Mouse (Mus musculus) liver, adult 2 months (tissue): ENCODE data around the gene Cttn. TPM values are rescaled to one million over a fixed set of nuclear protein-coding genes. Genes with fewer than 3 reads are reported as not detected.

Source experiments
- DNase-seq: peaks from one replicate; pipeline ENCODE4 v3.0.0-alpha.2; 2011; ENCODE audit warnings: low read depth, low spot score; ENCODE audit errors: extremely low read depth
- H3K27ac ChIP-seq: fragments of 200-500 bp; replicated peaks from 2 replicates; pipeline ENCODE4 v1.5.1; 2012; ENCODE audit warnings: low read depth, mild to moderate bottlenecking, control low read depth, inconsistent platforms, low read length; ENCODE audit not compliant: insufficient read depth
- H3K27me3 ChIP-seq: fragments of 200-500 bp; 2 replicates; pipeline ENCODE4 v1.6.1; 2012; ENCODE audit warnings: mild to moderate bottlenecking, moderate library complexity, low read length, inconsistent platforms; ENCODE audit not compliant: control insufficient read depth, insufficient read depth
- H3K36me3 ChIP-seq: fragments of 200-500 bp; 2 replicates; pipeline ENCODE4 v1.6.1; 2012; ENCODE audit warnings: low read length, inconsistent platforms; ENCODE audit not compliant: control insufficient read depth, insufficient read depth
- H3K4me1 ChIP-seq: fragments of 200-500 bp; 2 replicates; pipeline ENCODE4 v1.6.1; 2011; ENCODE audit warnings: low read length; ENCODE audit not compliant: control insufficient read depth, insufficient read depth
- H3K4me3 ChIP-seq: fragments of 200-500 bp; 2 replicates; pipeline ENCODE4 v1.5.1; 2011; ENCODE audit warnings: low read depth, mild to moderate bottlenecking, control low read depth, low read length, moderate library complexity; ENCODE audit not compliant: insufficient read depth
- H3K79me2 ChIP-seq: fragments of 200-500 bp; 2 replicates; pipeline ENCODE4 v1.6.1; 2012; ENCODE audit warnings: inconsistent platforms, mild to moderate bottlenecking, low read length, moderate library complexity; ENCODE audit not compliant: control insufficient read depth, insufficient read depth
- H3K9ac ChIP-seq: fragments of 200-500 bp; 2 replicates; pipeline ENCODE4 v1.6.1; 2012; ENCODE audit warnings: low read depth, mild to moderate bottlenecking, control low read depth, inconsistent platforms, low read length
- CTCF ChIP-seq: fragments of 200-500 bp; IDR thresholded peaks from 2 replicates; pipeline ENCODE4 v1.5.1; 2011; ENCODE audit warnings: low read depth, low read length, control low read depth
- POLR2A ChIP-seq: fragments of 200-500 bp; IDR thresholded peaks from 2 replicates; pipeline ENCODE4 v1.6.1; 2011; ENCODE audit warnings: low read length, control low read depth; ENCODE audit not compliant: insufficient read depth; ENCODE audit errors: extremely low read depth
- WGBS: fragments of 180-500 bp; shearing (Covaris S2); methylation state at CpG from one replicate; pipeline ENCODE4 v1.1.7; 2018; 5-methylcytosine and 5-hydroxymethylcytosine counted together
- polyA plus RNA-seq: library from polyadenylated mRNA; depleted of rRNA; stranded (reverse); fragments of >200 nt; gene quantifications from 2 replicates; pipeline ENCODE4 v1.2.3, GENCODE M21; 2012
- total RNA-seq: library from RNA; depleted of rRNA; stranded (reverse); fragments of >200 nt; gene quantifications from 2 replicates; pipeline ENCODE4 v1.2.3, GENCODE M21; 2014

The Cttn gene
- total and polyA plus RNA-seq, 2 experiments, result 26.6 to 36.1 TPM

DNA sequence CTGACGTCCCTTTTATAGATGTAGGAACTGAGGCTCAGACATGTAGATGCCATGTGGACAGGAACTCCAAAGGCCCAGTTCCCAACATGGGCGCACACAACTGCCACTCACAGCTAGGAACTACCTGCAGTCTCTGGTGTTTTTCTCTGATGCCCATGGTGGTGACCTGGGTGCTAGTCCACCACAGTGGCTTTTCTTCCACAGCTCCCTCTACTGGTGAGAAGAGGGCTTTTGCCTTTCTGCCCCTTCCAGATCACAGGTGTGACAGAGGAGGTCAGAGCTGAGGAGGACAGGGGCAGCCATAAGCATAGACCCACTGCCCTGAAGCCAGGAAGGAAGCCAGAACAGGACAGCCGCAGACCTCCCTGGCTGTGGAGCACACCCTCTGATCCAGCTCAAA lies 43.3 kb downstream of the Cttn start:
- Histone ChIP-seq H3K4me3 (no peak overlapping the region), H3K79me2 (no peaks in the 10 kb centered on the region), H3K27me3 (no peaks in the 10 kb centered on the region), H3K27ac (no peak overlapping the region), H3K9ac (no peak overlapping the region), H3K4me1 (peaks cover 1% of the 10 kb centered on the region; the same call in 1 of the 2 replicates), H3K36me3 (no peaks in the 10 kb centered on the region)
- no peak for DNase-seq
- WGBS, result 87% methylated on average over 3 of the region's 3 CpGs
- TF ChIP-seq CTCF (peak; percentile 55), POLR2A (no peak)

GRCm38 (mm10) chr7:144426594-144426993 lies 44.2 kb downstream of the Cttn start:
- H3K79me2 ChIP-seq, result no peaks in the 10 kb centered on the region
- peaks cover 1% of the 10 kb centered on the region; the same call in 1 of the 2 replicates for H3K4me1 ChIP-seq
- no peak overlapping the region for H3K27ac ChIP-seq
- no peak overlapping the region for H3K9ac ChIP-seq
- no peaks in the 10 kb centered on the region for H3K36me3 ChIP-seq
- H3K4me3 ChIP-seq, result no peak overlapping the region
- H3K27me3 ChIP-seq, result no peaks in the 10 kb centered on the region
- 68% methylated on average over 3 of the region's 3 CpGs for WGBS
- no peak for DNase-seq
- no peak for TF ChIP-seq POLR2A
- TF ChIP-seq CTCF, result no peak

DNA sequence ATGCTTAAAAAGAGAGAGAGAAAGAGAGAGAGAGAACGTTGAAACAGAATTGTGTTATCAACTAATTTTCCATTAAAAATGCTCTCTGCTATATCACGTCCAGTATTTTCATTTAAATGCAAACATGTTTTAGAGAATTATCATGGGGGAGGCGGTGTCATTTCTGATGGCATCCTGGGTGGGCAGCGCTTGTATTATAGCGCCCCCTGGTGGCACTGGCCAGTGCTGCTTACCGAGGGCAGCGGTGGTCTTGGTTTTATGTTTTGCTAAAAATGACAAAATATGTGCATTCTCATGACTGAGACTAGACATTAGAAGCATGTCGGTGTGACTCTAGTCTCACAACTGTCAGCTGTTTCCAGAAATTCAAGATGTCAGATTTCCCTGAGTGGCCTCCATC lies 44.9 kb downstream of the Cttn start:
- Histone ChIP-seq H3K9ac (no peak overlapping the region), H3K27ac (no peak overlapping the region), H3K79me2 (no peaks in the 10 kb centered on the region), H3K4me3 (no peak overlapping the region), H3K36me3 (no peaks in the 10 kb centered on the region), H3K4me1 (peaks cover 1% of the 10 kb centered on the region; the same call in 1 of the 2 replicates), H3K27me3 (no peaks in the 10 kb centered on the region)
- WGBS, result 13% methylated on average over 8 of the region's 8 CpGs
- peak; percentile 93 for TF ChIP-seq CTCF
- TF ChIP-seq POLR2A, result no peak
- peak; percentile 16 for DNase-seq

- H3K4me1 ChIP-seq, result peaks cover 1% of the 10 kb centered on the region; the same call in 1 of the 2 replicates
- H3K36me3 ChIP-seq, result no peaks in the 10 kb centered on the region
- no peak overlapping the region for H3K9ac ChIP-seq
- 63% methylated on average over 6 of the region's 6 CpGs for WGBS
- DNase-seq, result no peak
- no peaks in the 10 kb centered on the region for H3K27me3 ChIP-seq
- no peak for TF ChIP-seq POLR2A
- no peak for TF ChIP-seq CTCF
- H3K4me3 ChIP-seq, result no peak overlapping the region
- no peaks in the 10 kb centered on the region for H3K79me2 ChIP-seq
- no peak overlapping the region for H3K27ac ChIP-seq
These were observed 49.3 kb downstream of the Cttn start for GRCm38 (mm10) chr7:144421478-144421877.

DNA sequence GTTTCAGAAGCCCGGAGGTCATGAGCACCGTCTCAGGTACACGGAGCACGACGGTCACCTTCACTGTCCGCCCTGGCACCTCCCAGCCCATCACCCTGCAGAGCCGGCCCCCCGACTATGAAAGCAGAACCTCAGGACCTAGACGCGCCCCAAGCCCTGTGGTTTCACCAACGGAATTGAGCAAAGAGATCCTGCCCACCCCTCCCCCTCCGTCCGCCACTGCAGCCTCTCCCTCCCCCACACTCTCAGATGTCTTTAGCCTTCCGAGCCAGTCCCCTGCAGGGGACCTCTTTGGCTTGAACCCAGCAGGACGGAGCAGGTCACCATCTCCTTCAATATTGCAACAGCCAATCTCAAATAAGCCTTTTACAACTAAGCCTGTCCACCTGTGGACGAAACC lies 50.3 kb downstream of the Cttn start:
- no peaks in the 10 kb centered on the region for H3K36me3 ChIP-seq
- no peak overlapping the region for H3K27ac ChIP-seq
- 69% methylated on average over 16 of the region's 16 CpGs for WGBS
- H3K4me1 ChIP-seq, result peaks cover 1% of the 10 kb centered on the region; the same call in 1 of the 2 replicates
- no peak overlapping the region for H3K4me3 ChIP-seq
- DNase-seq, result no peak
- no peaks in the 10 kb centered on the region for H3K27me3 ChIP-seq
- TF ChIP-seq POLR2A (no peak), CTCF (no peak)
- H3K79me2 ChIP-seq, result no peaks in the 10 kb centered on the region
- no peak overlapping the region for H3K9ac ChIP-seq

DNA sequence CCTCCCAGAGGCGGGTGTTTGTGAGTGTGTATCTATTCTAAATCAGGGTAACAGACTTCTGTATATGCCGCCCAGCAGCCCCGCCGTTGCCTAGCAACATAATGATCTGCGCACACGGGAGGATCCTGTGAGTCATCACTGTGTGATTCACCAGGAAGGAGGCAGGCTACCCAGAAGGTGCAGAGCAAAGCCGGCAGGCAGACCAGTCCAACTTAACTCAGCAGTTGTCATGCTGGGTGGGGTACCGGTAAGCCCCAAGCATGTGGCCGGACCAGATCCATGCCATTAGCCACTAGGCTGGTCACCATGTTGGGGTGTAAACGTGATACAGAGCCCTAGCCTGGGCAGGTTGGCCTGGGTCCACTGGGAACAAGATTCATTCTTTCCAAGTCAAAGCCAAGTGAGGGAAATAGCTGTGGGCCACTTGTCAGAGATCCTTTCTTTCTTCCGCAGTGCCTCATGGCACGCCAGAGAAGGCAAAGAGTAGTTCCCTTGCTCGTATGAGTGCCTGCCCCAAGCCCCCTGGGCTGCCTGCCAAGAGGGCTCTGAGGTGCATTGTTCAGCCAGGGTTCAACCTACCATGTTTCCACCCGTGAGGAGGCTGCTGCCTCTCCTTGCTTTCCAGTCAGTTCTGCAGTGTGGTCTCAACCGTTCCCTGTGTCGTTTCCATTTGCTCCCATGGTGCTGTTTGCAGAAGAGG lies 53.0 kb downstream of the Cttn start:
- no peak overlapping the region for H3K4me3 ChIP-seq
- 62% methylated on average over 16 of the region's 16 CpGs for WGBS
- DNase-seq, result no peak
- H3K4me1 ChIP-seq, result no peaks in the 10 kb centered on the region
- H3K9ac ChIP-seq, result no peak overlapping the region
- H3K27me3 ChIP-seq, result no peaks in the 10 kb centered on the region
- no peaks in the 10 kb centered on the region for H3K79me2 ChIP-seq
- TF ChIP-seq POLR2A, result no peak
- no peak for TF ChIP-seq CTCF
- H3K27ac ChIP-seq, result no peak overlapping the region
- H3K36me3 ChIP-seq, result no peaks in the 10 kb centered on the region
